Mouse (Mus musculus) naive thymus-derived CD4-positive, alpha-beta T cell, adult 2 months (primary cell): ENCODE data around the gene Gadd45a.
"Not testable (repeated sequence)": the region's sequence is repeated elsewhere in the genome, so short reads cannot be mapped to it uniquely, and the experiment has no call there.

ENCODE experiments used
- DNase-seq: peaks from one replicate; pipeline ENCODE4 v3.0.0-alpha.2; 2011; ENCODE audit warnings: low read depth

The Gadd45a gene

DNA sequence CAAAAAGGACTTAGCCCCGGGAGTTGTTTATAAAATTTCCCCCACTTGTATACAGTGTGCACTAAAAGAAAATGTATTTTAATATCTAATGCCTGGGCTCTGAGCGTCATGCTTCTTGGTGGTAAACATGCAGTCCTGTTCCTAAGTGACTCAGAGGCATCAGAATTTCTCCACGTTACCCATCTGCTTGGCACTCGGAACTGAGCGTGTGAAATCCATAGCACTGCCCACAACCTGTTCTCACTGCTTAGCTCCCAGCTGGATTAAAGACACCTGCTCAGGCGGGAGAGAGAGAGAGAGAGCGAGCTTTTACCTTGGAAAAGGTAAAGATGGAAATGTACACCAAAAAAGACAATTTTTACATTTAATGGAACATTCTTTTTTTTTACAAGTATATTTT is 18.3 kb downstream of the Gadd45a start:
- not testable (repeated sequence) for DNase-seq

DNA sequence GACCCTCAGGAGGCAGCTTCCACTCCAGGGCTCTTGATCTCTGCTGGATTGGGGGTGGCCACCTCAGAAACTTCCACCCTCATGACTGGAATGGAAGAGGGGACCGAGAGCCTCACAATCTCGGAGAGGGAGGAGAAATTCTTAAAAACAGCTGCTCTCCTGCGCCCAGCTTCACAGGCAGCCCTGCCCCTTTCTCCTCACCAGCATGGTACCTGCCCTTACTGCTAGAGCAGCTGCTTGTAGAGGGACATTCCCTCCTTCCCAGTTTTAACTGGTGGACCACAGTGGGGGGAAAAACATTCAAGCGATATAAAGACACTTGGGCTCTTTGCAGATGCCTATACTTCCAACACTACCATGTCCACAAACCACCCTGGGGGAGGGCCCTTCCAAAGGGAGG is 18.9 kb downstream of the Gadd45a start:
- no peak for DNase-seq

DNA sequence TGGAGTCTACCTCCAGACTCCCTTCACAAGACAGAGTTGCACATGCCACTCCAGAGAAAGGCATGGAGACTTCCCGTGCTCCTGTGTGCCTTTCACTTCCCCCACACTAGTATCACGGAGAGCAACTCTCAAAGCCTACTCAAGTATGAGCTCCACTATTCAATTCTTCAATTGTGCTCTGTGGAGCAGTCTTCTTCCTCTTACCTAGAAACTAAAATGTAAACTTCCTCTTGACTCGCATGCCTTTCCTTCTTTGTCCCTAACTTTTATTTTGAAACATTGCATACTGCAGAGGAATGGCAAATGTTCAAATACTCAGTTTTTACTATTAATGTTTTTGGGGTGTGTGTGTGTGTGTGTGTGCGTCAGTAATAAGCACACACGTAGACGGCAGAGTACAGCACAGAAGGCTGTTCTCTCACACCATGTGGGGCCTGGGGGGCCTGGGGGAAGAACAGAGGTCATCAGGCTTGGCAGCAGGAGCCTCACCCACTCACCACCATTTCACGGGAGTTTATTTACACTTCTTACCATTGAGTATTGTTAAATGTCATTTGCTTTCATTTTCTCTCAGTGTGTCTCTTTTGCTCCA is 20.6 kb downstream of the Gadd45a start:
- DNase-seq: no peak

DNA sequence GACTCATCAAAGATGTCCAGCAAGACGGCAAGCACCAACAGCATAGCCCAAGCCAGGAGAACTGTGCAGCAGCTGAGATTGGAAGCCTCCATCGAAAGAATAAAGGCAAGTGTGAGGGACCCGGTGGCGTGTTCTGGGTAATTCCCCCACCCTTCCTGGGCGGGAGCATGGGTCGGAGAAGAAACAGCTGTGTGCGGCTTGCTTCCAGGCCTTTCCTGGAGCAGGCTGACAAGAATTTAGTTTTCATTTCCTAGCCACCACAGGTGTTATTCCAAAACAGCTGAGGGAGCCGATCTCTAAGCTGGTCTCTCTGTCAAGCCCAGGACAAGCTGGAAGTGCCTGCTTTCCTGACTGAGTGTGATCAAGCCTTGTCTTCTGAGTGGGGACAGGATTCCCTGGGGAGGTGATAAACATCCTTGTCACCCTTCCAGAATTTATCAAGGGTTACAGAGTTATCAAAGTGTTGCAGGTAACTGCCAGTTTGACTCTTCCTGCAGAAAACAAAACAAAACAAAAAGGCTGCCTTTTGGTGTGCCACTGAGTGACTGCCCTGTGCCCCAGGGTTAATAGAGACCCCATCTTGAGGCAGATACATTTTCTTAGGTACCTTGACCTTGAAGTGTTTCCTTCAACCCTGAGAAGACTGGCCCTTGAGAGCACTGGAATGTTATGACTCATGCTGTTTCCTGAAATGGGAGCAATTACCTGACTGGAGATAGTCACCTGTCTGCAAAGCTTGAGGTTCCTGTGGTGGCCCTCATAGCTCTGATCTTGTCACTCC is 21.3 kb downstream of the Gadd45a start:
- no peak for DNase-seq

DNA sequence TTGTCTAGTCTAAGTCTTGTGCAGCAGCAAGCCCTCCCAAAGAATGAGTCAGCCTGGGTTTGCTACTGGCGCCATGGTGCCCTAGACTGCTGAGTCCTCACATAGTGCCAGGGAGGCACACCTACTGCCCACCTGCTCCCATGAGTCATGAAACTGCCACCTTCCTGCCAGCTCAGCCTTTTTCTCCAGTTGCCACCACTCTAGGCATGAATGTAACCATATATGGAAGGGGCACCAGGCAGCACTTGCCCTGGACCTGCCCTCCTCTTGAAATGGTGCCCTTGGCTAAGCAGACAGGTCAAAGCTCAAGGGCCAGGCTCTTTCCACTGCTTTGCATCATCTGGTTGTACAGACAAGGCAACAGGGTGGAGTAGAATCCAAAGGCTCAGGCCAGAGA is 22.6 kb downstream of the Gadd45a start:
- no peak for DNase-seq

DNA sequence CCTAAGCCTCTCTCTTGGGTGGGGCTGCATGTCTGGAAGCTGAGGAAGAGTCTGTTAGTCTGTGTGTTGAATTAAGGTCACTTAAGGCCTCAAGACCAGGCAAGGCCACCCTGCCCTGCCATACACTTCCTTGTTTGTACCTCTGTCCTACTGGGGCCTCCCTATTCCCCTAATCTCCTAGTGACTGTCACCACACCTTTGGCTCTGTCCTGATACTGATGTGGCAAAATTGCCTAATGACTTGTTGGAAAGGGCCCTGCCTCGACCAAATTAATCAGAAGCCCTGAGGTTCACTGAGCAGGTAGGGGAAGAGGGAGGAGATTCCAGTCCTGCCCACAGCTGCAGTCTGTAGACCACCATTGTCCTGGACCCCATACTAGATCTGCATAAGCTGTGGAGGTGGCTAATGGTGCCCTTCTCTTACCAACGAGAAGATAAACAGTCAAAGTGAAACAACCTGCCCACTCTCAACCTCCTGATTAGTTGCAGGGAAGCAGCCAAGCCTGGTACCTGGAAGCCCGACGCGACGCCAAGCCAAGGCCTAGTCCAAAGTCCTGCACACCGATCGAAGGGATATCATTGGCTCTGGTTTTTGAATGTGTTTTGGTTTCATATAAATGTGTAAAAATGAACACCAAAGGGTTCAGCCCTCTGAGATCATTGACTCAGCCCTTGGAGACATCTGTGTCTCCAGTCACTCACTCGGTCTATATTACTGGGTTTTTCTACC is 23.1 kb downstream of the Gadd45a start:
- DNase-seq: no peak

DNA sequence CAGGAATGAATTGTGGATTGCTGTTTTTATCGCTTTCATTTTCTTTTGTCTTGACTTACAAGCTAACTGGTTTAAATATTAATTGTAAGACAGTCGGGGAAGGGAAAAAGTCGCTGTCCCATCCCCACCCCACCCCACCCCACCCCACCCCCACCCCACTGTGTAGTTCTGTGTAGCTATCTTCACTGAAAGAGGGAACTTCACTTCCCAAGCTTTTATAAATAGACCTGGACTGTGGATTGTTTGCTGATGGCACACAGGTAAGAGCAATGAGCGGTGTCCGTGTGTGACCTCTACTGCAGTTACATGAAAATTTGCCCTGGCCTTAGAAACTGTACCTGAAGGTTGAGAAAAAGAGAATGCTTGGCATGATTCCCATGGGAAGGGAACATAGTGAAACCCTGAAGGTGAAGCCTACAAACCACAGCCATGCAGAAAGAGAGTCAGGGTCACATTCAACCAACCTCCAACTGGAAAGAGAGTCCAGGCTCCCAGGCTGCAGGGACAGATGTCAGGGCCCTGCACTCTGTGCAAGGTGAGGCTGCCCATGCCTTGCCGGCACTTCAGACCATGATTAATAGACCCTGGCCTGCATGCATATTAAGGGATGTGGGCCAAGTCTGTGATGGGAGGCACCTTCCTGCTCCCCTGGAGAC is 23.8 kb downstream of the Gadd45a start:
- DNase-seq: no peak

DNA sequence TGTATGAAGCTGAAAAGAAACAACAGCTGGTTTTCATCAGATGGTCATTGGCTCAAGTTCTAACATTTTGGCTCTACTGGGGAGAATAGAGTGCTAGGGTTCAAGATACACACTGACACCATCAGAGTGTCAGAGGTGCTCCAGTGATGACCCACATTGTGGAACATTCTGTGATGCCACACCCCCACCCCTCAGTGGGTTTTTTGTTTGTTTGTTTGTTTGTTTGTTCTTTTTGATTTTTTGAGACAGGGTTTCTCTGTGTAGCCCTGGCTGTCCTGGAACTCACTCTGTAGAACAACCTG is 26.1 kb downstream of the Gadd45a start:
- DNase-seq: no peak

DNA sequence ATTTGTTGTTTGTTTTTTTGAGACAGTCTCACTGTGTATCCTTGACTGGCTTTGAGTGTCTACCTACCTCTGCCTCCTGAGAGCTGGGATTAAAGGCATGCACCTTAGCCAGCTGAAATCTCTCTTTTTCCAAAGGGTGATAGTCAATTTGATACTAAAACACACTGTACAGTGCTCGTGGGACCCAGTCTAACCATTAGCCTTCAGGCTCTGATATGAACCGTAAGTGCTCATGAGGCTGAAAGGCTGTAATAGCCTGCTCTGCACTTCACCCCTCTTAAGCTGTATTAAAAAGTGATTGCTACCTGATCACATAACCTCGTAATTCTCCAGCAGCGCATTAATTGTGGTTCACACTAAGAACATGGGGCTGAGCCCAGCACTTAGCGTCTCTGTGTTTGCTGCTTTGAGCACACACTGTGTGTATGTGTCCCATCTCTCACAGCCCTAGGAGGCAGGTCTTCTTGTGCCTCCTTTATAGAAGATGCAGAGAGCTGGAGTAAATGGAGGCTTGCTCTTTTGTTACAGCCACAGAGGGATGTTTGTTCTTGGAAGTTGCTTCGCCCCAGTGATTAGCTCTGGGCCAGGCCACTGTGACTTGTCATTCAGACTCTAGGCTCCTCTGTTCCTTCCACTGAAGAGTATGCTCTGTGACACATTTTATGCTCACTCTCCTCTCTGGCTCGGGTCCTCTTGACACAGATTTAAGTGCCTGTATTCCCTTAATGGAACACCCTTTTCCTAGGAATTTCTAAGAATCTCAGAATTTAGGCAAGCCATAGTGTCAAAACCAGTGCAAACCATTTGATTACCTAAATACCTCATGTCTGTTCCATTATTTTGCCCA is 26.7 kb downstream of the Gadd45a start:
- DNase-seq: no peak

DNA sequence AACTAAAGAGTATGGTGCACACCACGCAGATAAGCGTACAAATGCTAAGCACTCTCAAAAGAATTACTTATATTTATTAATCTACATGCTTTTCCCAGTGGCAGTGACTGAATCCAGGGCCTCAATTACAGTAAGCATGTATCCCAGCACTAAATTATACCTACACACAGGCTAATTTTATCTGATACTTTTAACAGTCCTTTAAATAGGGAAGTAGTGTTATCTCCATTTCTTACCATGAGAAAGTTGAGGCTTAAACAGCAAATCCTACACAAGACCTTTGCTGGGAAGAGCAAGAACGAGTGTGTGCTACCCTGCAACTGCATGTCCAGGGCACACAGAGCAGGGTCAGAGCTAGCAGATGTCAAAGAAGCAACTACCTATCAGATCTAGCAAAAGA is 27.4 kb downstream of the Gadd45a start:
- DNase-seq: no peak

DNA sequence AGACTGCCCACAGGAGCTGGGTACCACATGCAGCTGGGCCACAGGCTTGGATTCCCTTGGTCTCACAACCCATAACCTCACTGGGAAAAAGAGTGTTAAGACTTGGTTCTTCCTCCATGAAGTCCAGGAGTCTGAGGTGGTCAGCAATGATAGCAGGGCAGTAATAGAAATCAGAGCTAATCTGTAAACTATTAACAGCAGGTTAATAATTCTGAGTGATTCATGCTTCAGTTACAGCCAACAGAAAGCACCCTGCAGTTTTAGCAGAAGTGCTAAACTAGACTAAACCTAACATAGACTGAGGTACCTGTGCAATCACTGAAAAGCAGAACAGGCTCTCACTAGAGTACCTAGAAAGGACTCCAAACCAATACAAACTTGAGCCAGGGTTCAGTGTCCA is 37.5 kb downstream of the Gadd45a start:
- no peak for DNase-seq

DNA sequence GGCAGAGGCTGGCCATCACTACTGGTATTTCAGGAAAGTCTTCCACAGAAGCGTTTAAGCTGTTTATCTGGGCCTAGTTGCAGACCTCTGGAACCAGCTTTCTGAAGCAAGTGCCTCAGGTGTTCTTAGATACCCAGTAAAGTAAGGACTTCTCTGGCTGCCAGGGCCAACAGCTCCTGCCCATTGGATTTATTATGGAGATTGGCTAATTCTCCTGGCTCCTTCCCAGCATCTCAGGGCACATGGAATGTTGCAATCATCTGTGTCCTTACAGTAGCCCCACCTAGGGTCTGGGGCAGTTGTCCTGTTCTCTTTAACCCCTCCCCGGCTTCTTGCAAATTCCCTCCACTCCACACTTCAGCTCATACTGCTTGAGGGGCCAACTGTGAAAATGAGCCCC is 38.6 kb downstream of the Gadd45a start:
- no peak for DNase-seq

DNA sequence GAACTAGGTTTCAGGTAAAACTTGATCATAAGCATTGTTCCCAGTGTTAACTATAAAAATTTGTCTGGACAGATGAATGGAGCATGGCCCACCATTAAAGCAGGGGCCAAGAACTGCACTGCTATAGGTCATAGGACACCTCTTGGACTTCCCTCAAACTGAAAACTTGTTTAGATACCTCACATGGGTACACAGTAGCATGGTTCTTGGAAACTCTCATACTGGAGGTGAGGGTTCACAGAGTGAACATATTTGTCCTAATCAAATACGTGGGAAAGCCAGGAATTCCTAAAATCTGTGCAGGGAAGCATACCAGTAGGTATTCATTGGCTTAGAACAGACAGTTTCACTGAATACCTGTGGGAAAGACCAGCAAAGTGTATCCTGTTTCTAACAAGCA is 41.0 kb downstream of the Gadd45a start:
- no peak for DNase-seq

DNA sequence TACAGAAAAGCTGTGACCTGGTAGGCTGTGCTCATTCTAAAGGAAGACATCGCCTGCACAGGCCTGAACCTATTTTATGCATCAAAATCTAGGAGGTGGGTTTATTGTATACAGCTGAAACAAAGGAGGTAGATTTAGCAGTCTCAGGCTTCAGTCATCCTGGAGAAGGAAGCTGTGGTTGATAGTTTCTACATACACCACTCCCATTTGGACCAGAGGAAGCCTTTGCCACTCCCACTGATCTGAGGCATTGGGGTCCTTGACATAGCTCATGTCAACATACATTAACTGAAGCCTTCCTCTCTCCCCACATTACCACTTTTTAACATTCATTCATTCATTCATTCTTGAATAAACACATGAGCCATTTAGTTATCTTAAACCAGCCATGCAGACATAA is 41.4 kb downstream of the Gadd45a start:
- DNase-seq: no peak

DNA sequence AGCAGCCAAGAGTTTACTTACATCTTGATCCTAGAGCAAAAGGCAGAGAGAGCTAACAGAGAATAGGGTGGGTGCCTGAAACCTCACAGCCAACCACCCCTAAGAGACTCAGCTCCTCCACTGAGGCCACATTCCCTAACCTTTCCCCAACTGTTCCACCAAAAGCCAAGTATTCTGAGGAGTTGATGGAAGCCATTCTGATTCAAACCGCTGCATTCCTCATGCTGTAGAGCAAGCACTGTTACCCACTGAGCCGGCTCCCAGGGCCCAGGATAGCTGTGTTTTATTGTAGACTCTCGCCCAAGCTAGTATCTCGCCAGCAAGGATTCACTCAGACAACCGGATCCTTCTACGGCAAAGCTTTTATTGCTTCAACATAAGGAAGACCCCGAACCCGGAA is 42.3 kb downstream of the Gadd45a start:
- no peak for DNase-seq

DNA sequence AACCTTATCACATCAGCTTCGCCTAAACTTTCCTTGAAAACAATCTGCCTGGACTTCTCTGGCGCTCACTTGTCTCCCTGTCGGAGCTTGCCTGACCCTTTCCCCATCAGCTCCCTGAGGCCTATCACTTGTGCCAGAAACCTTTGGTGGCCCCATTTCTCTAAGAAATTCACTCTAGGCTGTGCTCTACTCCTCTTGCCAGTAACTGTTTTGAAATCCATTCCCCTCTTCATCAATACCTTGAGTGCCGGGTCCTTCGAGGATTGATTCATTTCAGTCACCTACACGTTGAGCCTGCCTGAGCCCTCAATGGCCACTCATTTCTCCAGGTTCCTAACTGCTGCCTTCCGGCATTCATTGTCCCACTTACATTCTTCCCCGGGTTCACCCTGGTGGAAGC is 44.5 kb downstream of the Gadd45a start:
- no peak for DNase-seq

DNA sequence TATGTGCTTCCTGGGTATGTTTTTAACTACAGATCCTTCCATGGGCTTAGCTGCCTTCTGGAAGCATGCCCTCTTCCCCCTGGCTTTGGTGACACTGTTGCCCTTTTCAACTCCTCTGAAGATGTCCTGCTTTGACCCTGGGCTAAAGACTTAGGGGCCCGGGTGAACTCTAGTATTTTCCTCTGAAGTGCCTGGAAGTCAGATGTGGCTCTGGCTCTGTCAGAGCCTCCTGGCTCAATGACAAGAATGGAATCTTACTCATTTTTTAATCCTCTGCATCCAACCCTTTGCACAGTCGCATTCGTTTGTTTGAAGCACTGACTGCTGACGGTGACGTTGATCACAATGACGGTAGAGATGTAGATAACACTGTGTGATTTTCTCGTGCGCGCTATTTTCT is 45.0 kb downstream of the Gadd45a start:
- no peak for DNase-seq

DNA sequence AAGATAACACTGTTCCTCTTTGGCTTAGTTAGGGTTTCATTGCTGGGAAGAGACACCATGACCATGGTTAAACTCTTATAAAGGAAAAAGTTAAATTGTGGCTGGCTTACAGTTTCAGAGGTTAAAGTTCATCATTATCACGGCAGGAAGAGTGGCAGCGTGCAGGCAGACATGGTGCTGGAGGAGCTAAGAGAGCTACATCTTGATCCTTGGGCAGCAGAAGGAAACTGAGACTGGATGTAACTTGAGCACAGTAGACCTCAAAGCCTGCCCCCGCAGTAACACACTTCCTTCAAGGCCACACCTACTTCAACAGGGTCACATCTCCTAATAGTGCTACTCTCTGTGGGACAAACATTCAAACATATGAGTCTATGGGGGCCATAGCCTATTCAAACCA is 47.7 kb downstream of the Gadd45a start:
- no peak for DNase-seq

DNA sequence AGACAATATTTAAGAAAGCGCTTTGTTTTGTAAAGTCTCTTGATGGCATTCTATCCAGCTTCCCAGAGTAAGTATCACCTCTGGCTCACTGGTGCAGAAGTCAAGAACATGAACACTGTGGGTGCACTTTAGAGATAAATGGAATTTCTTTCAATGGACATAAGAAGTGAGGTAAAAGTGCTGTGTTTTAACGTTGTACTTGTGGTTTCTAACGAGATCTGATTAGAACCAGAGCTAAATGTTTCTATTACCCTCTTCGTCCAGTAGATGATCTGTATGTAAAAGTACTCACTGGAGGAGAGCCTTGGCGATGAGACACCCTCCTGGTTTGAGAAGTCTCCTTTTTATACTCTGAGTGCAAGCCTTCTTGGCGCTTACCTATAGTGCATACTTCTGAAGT is 48.2 kb downstream of the Gadd45a start:
- DNase-seq: no peak

DNA sequence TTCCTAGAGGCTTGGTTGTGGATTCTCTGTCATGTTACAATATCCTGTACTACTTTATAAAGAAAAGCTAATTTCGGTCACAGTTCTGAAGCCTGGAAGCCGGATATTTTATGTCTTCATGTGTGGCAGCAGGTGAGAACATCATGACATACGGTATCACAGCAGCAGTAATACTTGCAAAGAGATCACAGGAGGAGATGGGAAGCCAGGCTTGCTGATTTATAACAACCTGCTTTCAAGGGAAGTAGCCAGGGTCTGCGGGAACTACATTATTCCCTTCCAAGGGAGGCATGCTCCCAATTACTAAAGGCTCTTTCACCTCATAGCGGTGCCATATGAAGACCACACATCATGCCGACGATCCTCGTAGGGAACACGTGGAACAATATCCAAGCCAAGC is 48.9 kb downstream of the Gadd45a start:
- DNase-seq: no peak

DNA sequence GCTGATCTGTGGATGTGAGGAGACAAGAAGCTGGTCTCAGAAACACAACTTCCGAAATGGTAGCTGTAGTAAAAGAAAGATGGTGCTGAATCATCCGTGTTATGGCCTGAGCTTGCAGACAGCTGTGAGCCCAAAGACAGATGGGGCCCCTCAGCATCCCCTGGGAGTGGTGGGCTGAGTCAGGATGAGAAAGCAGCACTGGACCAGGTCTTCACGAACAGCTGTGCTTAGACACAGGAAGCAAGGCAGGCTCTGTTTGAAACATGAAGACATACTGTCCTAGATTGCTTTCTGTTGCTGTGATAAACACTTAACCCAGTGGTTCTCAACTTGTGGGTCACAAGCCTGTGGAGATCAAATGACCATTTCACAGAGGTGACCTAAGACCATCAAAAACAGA is 49.6 kb downstream of the Gadd45a start:
- DNase-seq: no peak

DNA sequence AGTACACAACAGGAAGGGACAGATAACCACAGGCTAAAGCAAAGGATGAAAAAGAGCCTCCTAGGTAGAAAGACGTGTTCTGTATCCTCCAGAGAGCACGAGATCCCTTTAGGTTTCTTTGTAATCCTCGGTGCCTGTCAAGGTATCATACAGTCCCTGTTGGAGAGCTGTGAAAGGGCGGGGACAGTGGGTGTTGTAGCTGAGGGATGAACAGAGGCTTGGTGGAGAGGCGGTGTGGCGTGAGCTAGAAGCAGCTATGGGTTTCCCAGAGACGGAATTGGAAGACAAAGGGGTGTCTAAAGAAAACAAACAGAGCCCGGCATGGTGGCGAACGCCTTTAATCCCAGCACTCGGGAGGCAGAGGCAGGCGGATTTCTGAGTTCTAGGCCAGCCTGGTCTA is 51.2 kb downstream of the Gadd45a start:
- DNase-seq: no peak
